Comparison of ENCODE assay signal across 9 mouse cellular contexts in the genomic region with DNA sequence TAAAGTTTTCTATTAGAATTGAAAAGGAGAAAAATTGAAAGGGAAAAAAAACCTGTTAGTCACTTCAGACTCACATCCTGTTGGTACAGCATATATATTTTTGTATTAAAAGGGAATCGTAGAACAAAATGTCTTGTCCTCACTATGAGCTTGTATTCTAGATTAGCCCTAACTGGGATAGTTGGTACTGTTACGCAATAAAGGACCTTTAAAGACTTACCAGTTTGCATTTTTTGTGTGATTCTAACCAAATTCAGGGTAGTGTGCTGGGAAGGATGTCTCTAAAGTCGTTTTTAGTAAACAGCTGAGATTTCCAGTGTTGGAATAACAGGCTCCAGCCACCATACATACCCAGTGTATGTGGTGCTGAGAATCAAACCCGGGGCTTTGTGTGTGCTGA. TPM values are rescaled to one million over a fixed set of nuclear protein-coding genes. Genes with fewer than 3 reads are reported as not detected.
DNase-seq lines count a peak whose midpoint lies in the region; ATAC-seq lines count a peak whose summit lies in the region.
"Had no signal": no experiment of that assay in that cellular context is flagged by ENCODE, and none has a peak within 500 bp of the region (broad histone marks: within the 10 kb centered on the region; RNA-seq: fewer than 3 reads in every experiment).

No protein-coding gene starts in this region.

- no peaks in the 10 kb centered on the region for H3K27me3 ChIP-seq in lung, embryonic 16.5 days (ENCODE audit: control insufficient read depth, insufficient read depth, low read depth, low read length)
- H3K27me3 ChIP-seq in forebrain, embryonic 10.5 days (ENCODE audit: poor library complexity, severe bottlenecking) = no peaks in the 10 kb centered on the region
- no peaks in the 10 kb centered on the region for H3K27me3 ChIP-seq in intestine, embryonic 16.5 days (replicated peaks; ENCODE audit: control insufficient read depth, insufficient read depth, low read length)
- H3K27me3 ChIP-seq in neural tube, embryonic 12.5 days (replicated peaks) = no peaks in the 10 kb centered on the region

- DNase-seq in lung, postnatal 14 days = no peak
- DNase-seq in forebrain, embryonic 10.5 days (ENCODE audit: extremely low spot score, low spot score) = no peak
- DNase-seq in cerebellum, postnatal 4 days (ENCODE audit: low spot score in 2 of 2) = no peak
- DNase-seq in adrenal gland, postnatal 14 days = no peak
- DNase-seq: lung, postnatal 10 days had no signal

- H3K9me3 ChIP-seq in lung, embryonic 16.5 days (ENCODE audit: control insufficient read depth, low read length) = no peaks in the 10 kb centered on the region
- H3K9me3 ChIP-seq in forebrain, embryonic 10.5 days = no peaks in the 10 kb centered on the region
- no peaks in the 10 kb centered on the region for H3K9me3 ChIP-seq in intestine, embryonic 16.5 days (ENCODE audit: control insufficient read depth, low read length)
- H3K9me3 ChIP-seq in neural tube, embryonic 12.5 days = no peaks in the 10 kb centered on the region

- H3K36me3 ChIP-seq in lung, embryonic 16.5 days (ENCODE audit: control insufficient read depth, insufficient read depth, low read length) = peaks cover 7% of the 10 kb centered on the region
- peaks cover 46% of the 10 kb centered on the region for H3K36me3 ChIP-seq in forebrain, embryonic 10.5 days (replicated peaks)
- peaks cover 4% of the 10 kb centered on the region; the same call in 1 of the 2 replicates for H3K36me3 ChIP-seq in intestine, embryonic 16.5 days (ENCODE audit: control insufficient read depth, insufficient read depth, low read length)
- peaks cover 7% of the 10 kb centered on the region for H3K36me3 ChIP-seq in neural tube, embryonic 12.5 days

- 80% methylated on average over 4 of the region's 4 CpGs for WGBS in lung, embryonic 16.5 days
- WGBS in forebrain, embryonic 10.5 days = 87% methylated on average over 4 of the region's 4 CpGs
- 80% methylated on average over 4 of the region's 4 CpGs for WGBS in intestine, embryonic 16.5 days
- WGBS in neural tube, embryonic 12.5 days = 86% methylated on average over 4 of the region's 4 CpGs

- no peak for ATAC-seq in lung, embryonic 16.5 days (ENCODE audit: low read depth)
- ATAC-seq in intestine, embryonic 16.5 days = no peak
- ATAC-seq in neural tube, embryonic 12.5 days (ENCODE audit: low FRiP score, low read depth) = no peak
- no peak for ATAC-seq in frontal cortex, adult (ENCODE audit: low TSS enrichment)

- H3K27ac ChIP-seq in lung, embryonic 16.5 days (ENCODE audit: low read length) = no peak overlapping the region
- H3K27ac ChIP-seq in forebrain, embryonic 10.5 days = no peak overlapping the region
- H3K27ac ChIP-seq in intestine, embryonic 16.5 days (ENCODE audit: low read length) = no peak overlapping the region
- H3K27ac ChIP-seq in neural tube, embryonic 12.5 days = no peak overlapping the region

- peaks cover 7% of the 10 kb centered on the region for H3K4me1 ChIP-seq in lung, embryonic 16.5 days (replicated peaks; ENCODE audit: control insufficient read depth, insufficient read depth, low read length)
- peaks cover 22% of the 10 kb centered on the region for H3K4me1 ChIP-seq in forebrain, embryonic 10.5 days
- peaks cover 6% of the 10 kb centered on the region for H3K4me1 ChIP-seq in intestine, embryonic 16.5 days (ENCODE audit: control insufficient read depth, insufficient read depth, low read length)
- peaks cover 19% of the 10 kb centered on the region for H3K4me1 ChIP-seq in neural tube, embryonic 12.5 days

- H3K4me2 ChIP-seq in lung, embryonic 16.5 days (ENCODE audit: low read depth, low read length) = peak overlapping the region; percentile 34; the same call in 1 of the 2 replicates
- 0 out of 2 replicates have a peak overlapping the region, but pooled peaks have one; percentile 5 for H3K4me2 ChIP-seq in intestine, embryonic 16.5 days (ENCODE audit: low read depth, low read length)
- H3K4me2 ChIP-seq in neural tube, embryonic 12.5 days (replicated peaks) = peak overlapping the region; percentile 73

- H3K9ac ChIP-seq in lung, embryonic 16.5 days (ENCODE audit: low read length) = no peak overlapping the region
- H3K9ac ChIP-seq in intestine, embryonic 16.5 days (ENCODE audit: low read depth, low read length) = no peak overlapping the region
- H3K9ac ChIP-seq in neural tube, embryonic 12.5 days = no peak overlapping the region

- H3K4me3 ChIP-seq in lung, embryonic 16.5 days (ENCODE audit: low read length) = no peak overlapping the region
- peak overlapping the region; percentile 86 for H3K4me3 ChIP-seq in forebrain, embryonic 10.5 days
- peak overlapping the region; percentile 15 for H3K4me3 ChIP-seq in intestine, embryonic 16.5 days (ENCODE audit: low read length)
- H3K4me3 ChIP-seq in neural tube, embryonic 12.5 days = no peak overlapping the region; the same call in 1 of the 2 replicates

RNA-seq across cellular contexts. Expression of a gene that starts 1.7 kb away (rescaled TPM):
- polyA plus RNA-seq in lung, embryonic 16.5 days (2015; fragmentation: Nextera tagmentation; extraction: Ambion mirVana) = 113 and 123 TPM in 2 replicates
- polyA plus RNA-seq in forebrain, embryonic 10.5 days (2016; fragmentation: Nextera tagmentation; extraction: Ambion mirVana) = 179 and 183 TPM in 2 replicates
- 83.2 and 91.9 TPM in 2 replicates for polyA plus RNA-seq in intestine, embryonic 16.5 days (2015; fragmentation: Nextera tagmentation; extraction: Ambion mirVana)
- 139 and 143 TPM in 2 replicates for polyA plus RNA-seq in neural tube, embryonic 12.5 days (2016; fragmentation: Nextera tagmentation; extraction: Ambion mirVana)
- 125 and 138 TPM in 2 replicates for total RNA-seq in adrenal gland, postnatal 14 days (2021)

RNA-seq across cellular contexts. Expression of a gene that starts 33.6 kb away (rescaled TPM):
- polyA plus RNA-seq in lung, embryonic 16.5 days (2015; fragmentation: Nextera tagmentation; extraction: Ambion mirVana) = 3.1 and 3.3 TPM in 2 replicates
- 3.1 and 3.3 TPM in 2 replicates for polyA plus RNA-seq in forebrain, embryonic 10.5 days (2016; fragmentation: Nextera tagmentation; extraction: Ambion mirVana)
- polyA plus RNA-seq in intestine, embryonic 16.5 days (2015; fragmentation: Nextera tagmentation; extraction: Ambion mirVana) = 1.5 and 1.7 TPM in 2 replicates
- 1.1 and 1.2 TPM in 2 replicates for polyA plus RNA-seq in neural tube, embryonic 12.5 days (2016; fragmentation: Nextera tagmentation; extraction: Ambion mirVana)
- 2.0 and 2.7 TPM in 2 replicates for total RNA-seq in adrenal gland, postnatal 14 days (2021)

Comparison
In these comparisons a context has a peak if more than half of its experiments do, and no peak if none do; other contexts are left out.
1. H3K4me2 ChIP-seq: peak in every context shown above with its lines; median percentile 73 in neural tube, embryonic 12.5 days; 34 in lung, embryonic 16.5 days; 5 in intestine, embryonic 16.5 days.
2. H3K4me3 ChIP-seq: peak in forebrain, embryonic 10.5 days (single experiment) and intestine, embryonic 16.5 days (single experiment); none in lung, embryonic 16.5 days (single experiment) and neural tube, embryonic 12.5 days (single experiment).